Mouse (Mus musculus): ENCODE measurements around the gene Emg1. TPM values are rescaled to one million over a fixed set of nuclear protein-coding genes. Genes with fewer than 3 reads are reported as not detected.
A peak's percentile ranks its signal among the peaks of the same experiment; 100 is the strongest.

Emg1 gene
- polyA plus RNA-seq, 1 experiment from 2014 or later: 171 TPM

DNA sequence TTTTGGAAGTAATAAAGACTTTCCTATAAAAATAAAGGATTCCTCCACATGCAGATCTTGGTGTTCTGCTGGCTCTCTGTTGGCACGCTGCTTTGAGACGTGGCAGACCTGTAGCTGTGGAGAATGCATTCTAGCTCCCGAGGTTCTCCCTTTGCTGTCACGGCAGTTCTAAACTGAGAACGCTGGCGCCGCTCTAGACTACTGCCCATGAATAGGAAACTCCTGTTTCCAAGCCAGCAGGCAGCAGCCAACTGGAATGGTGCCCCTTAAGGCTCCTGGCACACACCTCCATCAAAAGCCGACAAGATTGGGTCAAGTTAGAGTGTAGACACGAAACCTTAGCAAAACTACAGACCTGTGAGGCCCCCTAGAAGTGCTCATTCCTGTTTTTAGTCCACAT lies 38.4 kb downstream of the Emg1 start:
- Histone ChIP-seq H3K4me1 (0 out of 2 replicates have a peak, but pooled peaks cover 9% of the 10 kb centered on the region), H3K9me3 (replicated peaks) (no peaks in the 10 kb centered on the region), H3K4me2 (replicated peaks) (no peak overlapping the region), H3K4me3 (replicated peaks) (no peak overlapping the region), H3K36me3 (peaks cover 4% of the 10 kb centered on the region; the same call in 1 of the 2 replicates), H3K9ac (no peak overlapping the region), H3K27me3 (no peaks in the 10 kb centered on the region), H3K27ac (replicated peaks) (no peak overlapping the region)
- ATAC-seq (ENCODE audit: insufficient number of reproducible peaks, low FRiP score, low TSS enrichment, low read depth): no peak
- WGBS: 83% methylated on average over 9 of the region's 9 CpGs

DNA sequence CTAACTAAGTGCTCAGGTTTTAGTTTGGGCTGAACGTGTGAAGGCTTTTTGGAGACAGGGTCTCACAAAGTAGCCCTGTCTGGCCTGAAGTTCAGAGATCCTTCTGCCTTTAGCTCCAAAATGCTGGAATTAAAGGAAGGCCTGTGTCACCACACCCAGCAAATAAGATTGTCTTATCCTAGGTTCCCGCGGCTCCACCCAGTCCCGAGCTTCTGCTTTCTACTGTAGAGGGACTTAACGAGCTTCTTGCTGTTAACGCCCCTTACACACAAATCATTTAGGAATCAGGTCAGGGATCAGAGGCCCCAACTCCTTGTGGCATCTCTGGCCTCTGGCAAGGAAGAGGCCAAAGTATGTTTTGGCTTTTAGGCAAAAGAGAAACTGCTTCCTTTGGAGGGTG lies 39.9 kb downstream of the Emg1 start:
- no peak overlapping the region for H3K4me3 ChIP-seq (replicated peaks)
- no peak overlapping the region for H3K4me2 ChIP-seq (replicated peaks)
- peaks cover 4% of the 10 kb centered on the region; the same call in 1 of the 2 replicates for H3K36me3 ChIP-seq
- no peaks in the 10 kb centered on the region for H3K9me3 ChIP-seq (replicated peaks)
- no peaks in the 10 kb centered on the region for H3K27me3 ChIP-seq
- no peak overlapping the region for H3K9ac ChIP-seq
- ATAC-seq (ENCODE audit: insufficient number of reproducible peaks, low FRiP score, low TSS enrichment, low read depth): no peak
- H3K27ac ChIP-seq (replicated peaks): no peak overlapping the region
- 54% methylated on average over 6 of the region's 6 CpGs for WGBS
- 0 out of 2 replicates have a peak, but pooled peaks cover 9% of the 10 kb centered on the region for H3K4me1 ChIP-seq

DNA sequence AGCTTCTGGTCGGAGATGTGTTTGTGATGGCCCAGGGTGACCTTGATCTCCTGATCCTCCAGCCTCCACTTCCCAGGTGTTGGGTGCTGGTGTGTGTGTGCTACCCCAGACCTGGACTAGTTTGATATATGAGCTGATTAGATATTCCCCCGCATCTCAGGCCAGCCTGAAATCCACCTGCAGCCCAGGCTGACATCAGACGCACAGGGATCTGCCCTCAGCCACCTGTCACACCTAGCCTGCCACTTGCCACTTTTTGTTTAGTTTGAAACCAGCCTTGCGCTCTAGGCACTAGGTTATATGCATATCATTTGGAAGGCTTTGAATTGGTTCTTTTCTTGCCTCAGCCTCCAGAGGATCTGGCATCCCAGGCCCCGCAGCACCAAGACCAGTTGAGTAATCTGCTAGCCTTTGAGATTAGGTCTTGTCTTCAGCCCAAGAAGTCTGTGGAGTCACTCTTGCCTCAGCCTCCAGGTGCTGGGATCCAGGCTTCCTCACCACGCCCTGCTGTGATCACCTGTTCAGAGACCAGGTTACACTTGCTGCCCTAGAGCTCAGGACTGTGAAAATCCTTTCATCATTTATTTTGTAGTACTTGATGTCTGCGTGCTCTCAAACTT lies 41.6 kb downstream of the Emg1 start:
- Histone ChIP-seq H3K27me3 (no peaks in the 10 kb centered on the region), H3K9me3 (replicated peaks) (no peaks in the 10 kb centered on the region), H3K36me3 (peaks cover 7% of the 10 kb centered on the region; the same call in 1 of the 2 replicates), H3K4me1 (0 out of 2 replicates have a peak, but pooled peaks cover 9% of the 10 kb centered on the region), H3K9ac (no peak overlapping the region), H3K4me2 (replicated peaks) (no peak overlapping the region), H3K27ac (replicated peaks) (no peak overlapping the region), H3K4me3 (replicated peaks) (no peak overlapping the region)
- no peak for ATAC-seq (ENCODE audit: insufficient number of reproducible peaks, low FRiP score, low TSS enrichment, low read depth)
- WGBS: 91% methylated on average over 7 of the region's 7 CpGs

DNA sequence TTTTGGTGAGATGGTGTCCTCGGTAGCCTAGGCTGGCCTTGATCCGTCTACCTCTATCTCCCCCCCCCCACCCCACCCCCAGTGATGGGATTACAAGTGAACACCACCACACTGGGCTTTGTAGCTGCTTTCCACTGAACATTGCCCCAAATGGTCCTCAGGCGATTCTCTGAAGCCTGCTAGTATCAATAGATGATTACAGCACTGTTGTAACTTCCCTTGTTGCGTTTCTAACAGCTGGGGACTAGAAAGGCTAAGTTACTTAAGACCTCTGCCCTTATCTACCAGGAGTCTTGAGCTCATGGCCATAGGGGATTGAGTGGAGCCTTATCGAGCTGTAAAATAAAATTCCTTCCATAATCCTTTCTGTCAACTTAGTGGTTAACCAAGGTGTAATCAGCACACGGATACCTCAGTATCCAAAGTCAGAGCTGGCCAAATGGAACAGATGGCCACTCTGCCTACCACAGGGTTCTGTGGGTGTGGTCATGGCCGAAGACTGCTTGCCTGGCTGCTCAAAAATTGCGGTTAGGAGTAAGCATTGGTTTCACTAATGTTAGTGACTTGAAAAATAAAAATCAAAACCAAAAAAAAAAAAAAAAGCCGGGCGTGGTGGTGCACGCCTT lies 42.6 kb downstream of the Emg1 start:
- 85% methylated on average over 11 of the region's 11 CpGs for WGBS
- H3K4me3 ChIP-seq (replicated peaks): no peak overlapping the region
- no peak overlapping the region for H3K27ac ChIP-seq (replicated peaks)
- no peaks in the 10 kb centered on the region for H3K27me3 ChIP-seq
- no peak for ATAC-seq (ENCODE audit: insufficient number of reproducible peaks, low FRiP score, low TSS enrichment, low read depth)
- H3K9ac ChIP-seq: no peak overlapping the region
- H3K4me2 ChIP-seq (replicated peaks): no peak overlapping the region
- H3K9me3 ChIP-seq (replicated peaks): no peaks in the 10 kb centered on the region
- H3K4me1 ChIP-seq: 0 out of 2 replicates have a peak, but pooled peaks cover 9% of the 10 kb centered on the region
- H3K36me3 ChIP-seq: peaks cover 5% of the 10 kb centered on the region; the same call in 1 of the 2 replicates

DNA sequence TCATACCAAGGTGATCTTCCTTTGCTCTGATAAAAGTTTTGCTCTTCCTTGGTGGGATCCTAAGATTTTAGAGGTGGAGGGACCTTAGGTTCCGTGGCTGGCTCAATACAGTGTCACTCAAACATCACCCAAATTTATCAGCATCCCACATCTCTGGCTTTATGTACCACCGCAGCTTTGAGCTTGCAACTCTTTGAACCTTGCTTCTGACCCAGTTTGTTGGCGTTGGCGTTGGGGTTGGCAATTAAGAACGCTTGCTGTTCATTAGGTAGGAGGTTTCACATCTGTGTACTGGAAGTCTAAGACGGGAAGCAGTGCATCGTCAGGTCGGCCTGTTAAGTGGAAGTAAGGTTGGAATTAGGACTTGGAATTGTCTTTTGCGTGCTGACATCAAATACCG lies 47.0 kb downstream of the Emg1 start:
- Histone ChIP-seq H3K9me3 (replicated peaks) (no peaks in the 10 kb centered on the region), H3K36me3 (0 out of 2 replicates have a peak, but pooled peaks cover 3% of the 10 kb centered on the region), H3K4me3 (replicated peaks) (no peak overlapping the region), H3K27me3 (no peaks in the 10 kb centered on the region), H3K4me2 (replicated peaks) (no peak overlapping the region), H3K27ac (replicated peaks) (no peak overlapping the region), H3K9ac (no peak overlapping the region), H3K4me1 (peaks cover 9% of the 10 kb centered on the region; the same call in 1 of the 2 replicates)
- WGBS: 91% methylated on average over 10 of the region's 10 CpGs
- no peak for ATAC-seq (ENCODE audit: insufficient number of reproducible peaks, low FRiP score, low TSS enrichment, low read depth)

DNA sequence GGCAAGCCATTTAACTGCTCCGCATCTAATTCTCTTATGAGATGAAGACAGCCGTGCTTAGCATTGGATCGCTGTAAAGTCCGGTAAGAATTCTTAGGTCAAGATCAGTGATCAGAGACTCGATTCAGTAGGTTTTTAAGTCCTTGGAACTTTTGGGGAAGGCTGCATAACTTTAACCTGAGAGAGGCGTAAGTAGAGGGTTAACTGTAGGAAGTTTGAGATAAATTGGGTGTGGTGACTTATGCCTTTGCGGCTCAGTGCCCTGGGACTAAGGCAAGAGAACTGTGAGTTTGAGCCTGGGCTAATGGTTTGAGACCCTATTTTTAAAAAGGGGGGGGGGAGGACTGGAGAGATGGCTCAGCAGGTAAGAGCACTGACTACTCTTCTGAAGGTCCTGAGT lies 47.7 kb downstream of the Emg1 start:
- no peak overlapping the region for H3K27ac ChIP-seq (replicated peaks)
- H3K9ac ChIP-seq: no peak overlapping the region
- 70% methylated on average over 7 of the region's 7 CpGs for WGBS
- H3K4me1 ChIP-seq: peaks cover 9% of the 10 kb centered on the region; the same call in 1 of the 2 replicates
- H3K9me3 ChIP-seq (replicated peaks): no peaks in the 10 kb centered on the region
- peak overlapping the region; percentile 70; the same call in 1 of the 2 replicates for H3K4me2 ChIP-seq (replicated peaks)
- 0 out of 2 replicates have a peak overlapping the region, but pooled peaks have one; percentile 81 for H3K4me3 ChIP-seq (replicated peaks)
- ATAC-seq (ENCODE audit: insufficient number of reproducible peaks, low FRiP score, low TSS enrichment, low read depth): no peak
- 0 out of 2 replicates have a peak, but pooled peaks cover 3% of the 10 kb centered on the region for H3K36me3 ChIP-seq
- no peaks in the 10 kb centered on the region for H3K27me3 ChIP-seq

DNA sequence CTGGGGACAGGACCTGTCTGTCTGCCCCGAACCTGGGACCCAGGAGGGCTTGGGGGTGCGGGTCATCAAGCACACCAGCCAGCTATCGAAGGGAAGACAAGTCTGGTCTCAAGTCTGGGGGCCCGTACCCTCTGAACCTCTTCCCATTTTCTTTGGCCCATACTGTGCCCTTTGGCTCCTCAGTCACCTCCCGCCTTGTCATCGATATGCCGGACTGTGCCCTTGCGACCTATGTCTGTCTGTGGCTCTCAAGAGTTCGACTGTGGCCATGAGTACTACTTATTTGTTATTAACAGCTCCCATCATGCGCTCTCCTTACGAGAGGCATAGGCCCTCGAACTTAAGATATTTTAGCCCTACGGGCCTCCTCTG lies 48.6 kb downstream of the Emg1 start:
- peak overlapping the region; percentile 57 for H3K9ac ChIP-seq
- peaks cover 9% of the 10 kb centered on the region; the same call in 1 of the 2 replicates for H3K4me1 ChIP-seq
- no peak for ATAC-seq (ENCODE audit: insufficient number of reproducible peaks, low FRiP score, low TSS enrichment, low read depth)
- H3K27me3 ChIP-seq: no peaks in the 10 kb centered on the region
- 0 out of 2 replicates have a peak, but pooled peaks cover 3% of the 10 kb centered on the region for H3K36me3 ChIP-seq
- 19% methylated on average over 13 of the region's 13 CpGs for WGBS
- H3K27ac ChIP-seq (replicated peaks): peak overlapping the region; percentile 88
- H3K9me3 ChIP-seq (replicated peaks): no peaks in the 10 kb centered on the region
- H3K4me2 ChIP-seq (replicated peaks): peak overlapping the region; percentile 70
- peak overlapping the region; percentile 81 for H3K4me3 ChIP-seq (replicated peaks)

DNA sequence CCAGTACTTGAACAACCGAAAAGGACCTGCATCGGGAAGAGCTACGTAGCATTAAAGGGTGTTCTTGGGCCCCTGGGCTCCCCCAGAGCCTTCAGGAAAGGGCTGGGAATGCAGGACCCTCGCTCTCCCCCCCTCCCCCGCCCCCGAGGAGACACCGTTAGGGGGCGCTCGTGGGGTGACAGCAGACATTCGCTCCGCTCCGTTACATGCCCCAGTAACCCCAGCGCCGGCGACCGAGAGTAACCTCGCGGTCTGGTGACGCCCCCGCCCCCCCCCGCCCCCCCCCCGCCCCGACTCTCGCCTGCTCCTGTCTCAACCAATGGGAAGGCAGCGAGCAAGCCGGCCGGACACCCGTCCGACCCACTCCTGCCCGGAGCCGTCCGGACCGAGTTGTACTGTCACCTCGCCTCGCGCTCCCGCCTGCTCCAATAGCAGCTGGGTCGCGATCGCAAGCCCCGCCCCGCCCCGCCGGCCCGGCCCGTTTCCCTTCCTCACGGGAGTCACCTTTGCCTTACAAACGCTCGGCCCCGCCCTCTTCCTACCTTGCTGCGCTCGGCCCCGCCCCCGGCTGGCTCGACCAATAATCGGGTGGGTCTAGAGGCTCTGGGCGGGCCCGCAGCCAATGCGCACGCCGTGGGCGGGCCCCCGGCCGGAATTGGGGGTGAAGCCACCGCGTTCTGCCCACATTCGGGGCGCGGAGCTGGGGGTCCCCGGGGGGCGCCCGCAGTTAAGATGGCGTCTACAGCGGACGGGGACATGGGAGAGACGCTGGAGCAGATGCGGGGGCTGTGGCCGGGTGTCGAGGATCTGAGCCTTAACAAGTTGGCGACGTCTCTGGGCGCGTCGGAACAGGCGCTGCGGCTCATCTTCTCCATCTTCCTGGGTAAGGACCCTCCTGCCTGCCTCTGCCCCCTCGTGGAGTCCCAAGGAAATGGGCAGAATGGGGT lies 49.2 kb downstream of the Emg1 start, which contains the start of gene Lpcat3:
TSS of gene Lpcat3 (plus strand) at position 551 of the 947 bp plus-strand sequence.
- Histone ChIP-seq H3K4me3 (replicated peaks) (peak within 1 kb of the TSS; percentile 81), H3K27me3 (no peaks in the 10 kb centered on the region), H3K27ac (replicated peaks) (peak within 1 kb of the TSS; percentile 88), H3K36me3 (0 out of 2 replicates have a peak, but pooled peaks cover 3% of the 10 kb centered on the region), H3K4me2 (replicated peaks) (peak within 1 kb of the TSS; percentile 70), H3K9me3 (replicated peaks) (no peaks in the 10 kb centered on the region), H3K4me1 (peaks cover 9% of the 10 kb centered on the region; the same call in 1 of the 2 replicates), H3K9ac (peak within 1 kb of the TSS; percentile 57)
- peak; percentile 97 for ATAC-seq (ENCODE audit: insufficient number of reproducible peaks, low FRiP score, low TSS enrichment, low read depth)
- WGBS: 1% methylated on average over 73 of the region's 87 CpGs

DNA sequence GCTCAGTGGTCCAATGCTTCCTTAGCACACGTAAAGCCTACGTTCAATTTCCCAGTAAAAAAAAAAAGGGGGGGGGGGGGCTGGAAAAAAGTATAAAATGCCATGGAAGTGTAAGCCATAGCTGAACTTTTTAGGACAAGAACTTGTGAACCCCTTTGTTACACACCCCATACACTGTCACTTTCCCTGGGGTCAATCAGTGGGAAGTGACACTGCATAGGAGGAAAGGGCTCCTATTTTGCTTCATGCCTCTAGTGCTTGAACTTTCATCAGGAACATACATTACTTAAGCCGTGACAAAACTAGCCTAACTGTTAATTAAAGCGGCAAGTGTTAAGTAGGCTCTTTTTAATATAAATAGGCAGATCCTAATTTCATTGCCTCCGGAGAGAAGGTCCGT lies 50.0 kb downstream of the Emg1 start:
- H3K4me2 ChIP-seq (replicated peaks): peak overlapping the region; percentile 70
- H3K9me3 ChIP-seq (replicated peaks): no peaks in the 10 kb centered on the region
- H3K4me1 ChIP-seq: peaks cover 9% of the 10 kb centered on the region; the same call in 1 of the 2 replicates
- H3K27me3 ChIP-seq: no peaks in the 10 kb centered on the region
- H3K9ac ChIP-seq: peak overlapping the region; percentile 45
- 0 out of 2 replicates have a peak, but pooled peaks cover 3% of the 10 kb centered on the region for H3K36me3 ChIP-seq
- H3K27ac ChIP-seq (replicated peaks): peak overlapping the region; percentile 88
- peak overlapping the region; percentile 81 for H3K4me3 ChIP-seq (replicated peaks)
- no peak for ATAC-seq (ENCODE audit: insufficient number of reproducible peaks, low FRiP score, low TSS enrichment, low read depth)
- WGBS: 29% methylated on average over 6 of the region's 6 CpGs

DNA sequence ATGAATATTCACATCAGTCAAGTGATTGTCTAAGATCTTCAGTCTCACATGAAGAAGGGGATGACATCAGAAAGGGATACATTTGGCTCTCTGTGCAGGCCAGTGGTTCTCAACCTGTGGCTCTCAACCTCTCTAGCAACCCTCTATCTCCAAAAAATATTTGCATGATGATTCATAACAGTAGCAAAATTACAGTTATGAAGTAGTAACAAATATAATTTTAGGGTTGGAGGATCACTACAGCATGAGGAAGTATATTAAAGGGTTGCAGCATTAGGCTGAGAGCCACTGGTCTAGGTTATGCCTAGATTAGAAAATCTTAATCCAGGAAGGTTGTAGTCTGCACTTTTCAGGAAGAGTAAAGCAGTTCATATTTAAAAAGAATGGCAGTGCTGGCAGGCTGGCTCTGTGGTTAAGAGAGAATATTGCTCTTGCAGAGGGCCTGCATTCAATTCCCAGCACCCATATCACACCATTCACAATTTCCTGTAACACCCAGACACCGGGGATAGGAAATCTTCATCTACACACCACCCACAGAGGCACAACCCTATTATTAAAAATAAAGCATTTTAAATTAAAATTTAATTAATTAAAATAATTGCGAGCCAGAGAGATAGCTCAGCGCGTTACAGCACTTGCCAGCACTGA lies 50.7 kb downstream of the Emg1 start:
- 95% methylated on average over 4 of the region's 4 CpGs for WGBS
- Histone ChIP-seq H3K27me3 (no peaks in the 10 kb centered on the region), H3K36me3 (0 out of 2 replicates have a peak, but pooled peaks cover 3% of the 10 kb centered on the region), H3K4me2 (replicated peaks) (no peak overlapping the region), H3K9ac (no peak overlapping the region), H3K4me1 (peaks cover 9% of the 10 kb centered on the region; the same call in 1 of the 2 replicates), H3K27ac (replicated peaks) (no peak overlapping the region), H3K9me3 (replicated peaks) (no peaks in the 10 kb centered on the region), H3K4me3 (replicated peaks) (no peak overlapping the region)
- no peak for ATAC-seq (ENCODE audit: insufficient number of reproducible peaks, low FRiP score, low TSS enrichment, low read depth)
